Mouse (Mus musculus) embryo, embryonic 10 days (tissue): ENCODE data around the gene Fam19a2.

Experiments used
- DNase-seq: peaks from one replicate; pipeline ENCODE4 v3.0.0-alpha.2; 2015; ENCODE audit warnings: low spot score

Gene Fam19a2

GRCm38 (mm10) chr10:123385641-123386040 lies 121.8 kb downstream of the Fam19a2 start:
- DNase-seq, result no peak

GRCm38 (mm10) chr10:123395429-123395828 lies 131.6 kb downstream of the Fam19a2 start:
- no peak for DNase-seq

- no peak for DNase-seq
These were observed 134.3 kb downstream of the Fam19a2 start for GRCm38 (mm10) chr10:123398136-123398535.

- DNase-seq, result no peak
These were observed 137.4 kb downstream of the Fam19a2 start for GRCm38 (mm10) chr10:123401188-123401587.

- no peak for DNase-seq
These were observed 138.7 kb downstream of the Fam19a2 start for GRCm38 (mm10) chr10:123402460-123402859.

- DNase-seq, result no peak
These were observed 151.2 kb downstream of the Fam19a2 start for GRCm38 (mm10) chr10:123414953-123415352.

- DNase-seq, result no peak
These were observed 152.2 kb downstream of the Fam19a2 start for GRCm38 (mm10) chr10:123416024-123416423.

- DNase-seq, result peak; percentile 11
These were observed 154.9 kb downstream of the Fam19a2 start for GRCm38 (mm10) chr10:123418616-123419173.

GRCm38 (mm10) chr10:123420249-123420648 lies 156.5 kb downstream of the Fam19a2 start:
- DNase-seq, result no peak

GRCm38 (mm10) chr10:123424482-123424881 lies 160.7 kb downstream of the Fam19a2 start:
- DNase-seq, result no peak

GRCm38 (mm10) chr10:123426527-123427363 lies 162.9 kb downstream of the Fam19a2 start:
- no peak for DNase-seq

- DNase-seq, result no peak
These were observed 167.8 kb downstream of the Fam19a2 start for GRCm38 (mm10) chr10:123431569-123431968.

GRCm38 (mm10) chr10:123437576-123437975 lies 173.8 kb downstream of the Fam19a2 start:
- no peak for DNase-seq

GRCm38 (mm10) chr10:123456800-123457199 lies 193.0 kb downstream of the Fam19a2 start:
- peak; percentile 37 for DNase-seq

GRCm38 (mm10) chr10:123460466-123460865 lies 196.7 kb downstream of the Fam19a2 start:
- no peak for DNase-seq

- no peak for DNase-seq
These were observed 198.5 kb downstream of the Fam19a2 start for GRCm38 (mm10) chr10:123462305-123462704.

GRCm38 (mm10) chr10:123514749-123515148 lies 251.0 kb downstream of the Fam19a2 start:
- no peak for DNase-seq

- no peak for DNase-seq
These were observed 256.8 kb downstream of the Fam19a2 start for GRCm38 (mm10) chr10:123520613-123521012.

- DNase-seq, result no peak
These were observed 257.4 kb downstream of the Fam19a2 start for GRCm38 (mm10) chr10:123521203-123521602.

- DNase-seq, result no peak
These were observed 261.6 kb downstream of the Fam19a2 start for GRCm38 (mm10) chr10:123525424-123525823.

GRCm38 (mm10) chr10:123526059-123526458 lies 262.3 kb downstream of the Fam19a2 start:
- no peak for DNase-seq

GRCm38 (mm10) chr10:123536143-123536542 lies 272.3 kb downstream of the Fam19a2 start:
- no peak for DNase-seq

- no peak for DNase-seq
These were observed 284.6 kb downstream of the Fam19a2 start for GRCm38 (mm10) chr10:123548391-123548790.
